Mouse (Mus musculus): Measurements from ENCODE around the gene Grm7. TPM values are rescaled to one million over a fixed set of nuclear protein-coding genes. Genes with fewer than 3 reads are reported as not detected.

Grm7 gene
- polyA plus RNA-seq, 1 experiment from 2014 or later: 0.11 TPM

- H3K27me3 ChIP-seq (ENCODE audit: control insufficient read depth, insufficient read depth, low read depth, low read length): no peaks in the 10 kb centered on the region
- no peak overlapping the region for H3K9ac ChIP-seq (ENCODE audit: low read length)
- no peak for ATAC-seq (ENCODE audit: low read depth)
- WGBS: 80% methylated on average over 3 of the region's 3 CpGs
- H3K27ac ChIP-seq (ENCODE audit: low read length): no peak overlapping the region
- no peak overlapping the region for H3K4me3 ChIP-seq (ENCODE audit: low read length)
- no peaks in the 10 kb centered on the region for H3K9me3 ChIP-seq (ENCODE audit: control insufficient read depth, low read length)
- H3K4me1 ChIP-seq (replicated peaks; ENCODE audit: control insufficient read depth, insufficient read depth, low read length): no peaks in the 10 kb centered on the region
- no peak overlapping the region for H3K4me2 ChIP-seq (ENCODE audit: low read depth, low read length)
- H3K36me3 ChIP-seq (ENCODE audit: control insufficient read depth, insufficient read depth, low read length): no peaks in the 10 kb centered on the region
Observed at GRCm38 (mm10) chr6:111258256-111258655, 612.9 kb downstream of the Grm7 start.

- H3K9me3 ChIP-seq (ENCODE audit: control insufficient read depth, low read length): no peaks in the 10 kb centered on the region
- WGBS: 89% methylated on average over 1 of the region's 1 CpGs
- no peak overlapping the region for H3K9ac ChIP-seq (ENCODE audit: low read length)
- no peak overlapping the region for H3K4me2 ChIP-seq (ENCODE audit: low read depth, low read length)
- no peak overlapping the region for H3K27ac ChIP-seq (ENCODE audit: low read length)
- H3K4me1 ChIP-seq (replicated peaks; ENCODE audit: control insufficient read depth, insufficient read depth, low read length): no peaks in the 10 kb centered on the region
- H3K27me3 ChIP-seq (ENCODE audit: control insufficient read depth, insufficient read depth, low read depth, low read length): no peaks in the 10 kb centered on the region
- no peak overlapping the region for H3K4me3 ChIP-seq (ENCODE audit: low read length)
- no peaks in the 10 kb centered on the region for H3K36me3 ChIP-seq (ENCODE audit: control insufficient read depth, insufficient read depth, low read length)
- no peak for ATAC-seq (ENCODE audit: low read depth)
Observed at GRCm38 (mm10) chr6:111261181-111261580, 615.8 kb downstream of the Grm7 start.

- 23% methylated on average over 4 of the region's 4 CpGs for WGBS
- H3K4me3 ChIP-seq (ENCODE audit: low read length): no peak overlapping the region
- H3K9me3 ChIP-seq (ENCODE audit: control insufficient read depth, low read length): no peaks in the 10 kb centered on the region
- no peaks in the 10 kb centered on the region for H3K27me3 ChIP-seq (ENCODE audit: control insufficient read depth, insufficient read depth, low read depth, low read length)
- no peak overlapping the region for H3K27ac ChIP-seq (ENCODE audit: low read length)
- no peak overlapping the region for H3K4me2 ChIP-seq (ENCODE audit: low read depth, low read length)
- no peak for ATAC-seq (ENCODE audit: low read depth)
- no peak overlapping the region for H3K9ac ChIP-seq (ENCODE audit: low read length)
- no peaks in the 10 kb centered on the region for H3K4me1 ChIP-seq (replicated peaks; ENCODE audit: control insufficient read depth, insufficient read depth, low read length)
- no peaks in the 10 kb centered on the region for H3K36me3 ChIP-seq (ENCODE audit: control insufficient read depth, insufficient read depth, low read length)
Observed at GRCm38 (mm10) chr6:111276657-111277056, 631.3 kb downstream of the Grm7 start.

- H3K27me3 ChIP-seq (ENCODE audit: control insufficient read depth, insufficient read depth, low read depth, low read length): no peaks in the 10 kb centered on the region
- H3K9ac ChIP-seq (ENCODE audit: low read length): no peak overlapping the region
- H3K9me3 ChIP-seq (ENCODE audit: control insufficient read depth, low read length): no peaks in the 10 kb centered on the region
- no peak for ATAC-seq (ENCODE audit: low read depth)
- no peak overlapping the region for H3K4me3 ChIP-seq (ENCODE audit: low read length)
- no peak overlapping the region for H3K27ac ChIP-seq (ENCODE audit: low read length)
- no peaks in the 10 kb centered on the region for H3K4me1 ChIP-seq (replicated peaks; ENCODE audit: control insufficient read depth, insufficient read depth, low read length)
- no peaks in the 10 kb centered on the region for H3K36me3 ChIP-seq (ENCODE audit: control insufficient read depth, insufficient read depth, low read length)
- no peak overlapping the region for H3K4me2 ChIP-seq (ENCODE audit: low read depth, low read length)
Observed at GRCm38 (mm10) chr6:111278516-111278915, 633.1 kb downstream of the Grm7 start.

- no peak overlapping the region for H3K4me3 ChIP-seq (ENCODE audit: low read length)
- H3K9me3 ChIP-seq (ENCODE audit: control insufficient read depth, low read length): no peaks in the 10 kb centered on the region
- H3K36me3 ChIP-seq (ENCODE audit: control insufficient read depth, insufficient read depth, low read length): no peaks in the 10 kb centered on the region
- no peak overlapping the region for H3K27ac ChIP-seq (ENCODE audit: low read length)
- no peak overlapping the region for H3K4me2 ChIP-seq (ENCODE audit: low read depth, low read length)
- no peaks in the 10 kb centered on the region for H3K4me1 ChIP-seq (replicated peaks; ENCODE audit: control insufficient read depth, insufficient read depth, low read length)
- ATAC-seq (ENCODE audit: low read depth): no peak
- WGBS: 61% methylated on average over 5 of the region's 5 CpGs
- H3K27me3 ChIP-seq (ENCODE audit: control insufficient read depth, insufficient read depth, low read depth, low read length): no peaks in the 10 kb centered on the region
- H3K9ac ChIP-seq (ENCODE audit: low read length): no peak overlapping the region
Observed at GRCm38 (mm10) chr6:111293505-111294001, 648.2 kb downstream of the Grm7 start.

- 60% methylated on average over 3 of the region's 3 CpGs for WGBS
- Histone ChIP-seq H3K27me3 (ENCODE audit: control insufficient read depth, insufficient read depth, low read depth, low read length) (no peaks in the 10 kb centered on the region), H3K4me2 (ENCODE audit: low read depth, low read length) (no peak overlapping the region), H3K4me3 (ENCODE audit: low read length) (no peak overlapping the region), H3K36me3 (ENCODE audit: control insufficient read depth, insufficient read depth, low read length) (no peaks in the 10 kb centered on the region), H3K9me3 (ENCODE audit: control insufficient read depth, low read length) (no peaks in the 10 kb centered on the region), H3K9ac (ENCODE audit: low read length) (no peak overlapping the region), H3K27ac (ENCODE audit: low read length) (no peak overlapping the region), H3K4me1 (replicated peaks; ENCODE audit: control insufficient read depth, insufficient read depth, low read length) (no peaks in the 10 kb centered on the region)
- ATAC-seq (ENCODE audit: low read depth): no peak
Observed at GRCm38 (mm10) chr6:111303912-111304555, 658.7 kb downstream of the Grm7 start.

- Histone ChIP-seq H3K9me3 (ENCODE audit: control insufficient read depth, low read length) (no peaks in the 10 kb centered on the region), H3K27ac (ENCODE audit: low read length) (no peak overlapping the region), H3K4me2 (ENCODE audit: low read depth, low read length) (no peak overlapping the region), H3K27me3 (ENCODE audit: control insufficient read depth, insufficient read depth, low read depth, low read length) (no peaks in the 10 kb centered on the region), H3K36me3 (ENCODE audit: control insufficient read depth, insufficient read depth, low read length) (no peaks in the 10 kb centered on the region), H3K4me1 (replicated peaks; ENCODE audit: control insufficient read depth, insufficient read depth, low read length) (no peaks in the 10 kb centered on the region), H3K9ac (ENCODE audit: low read length) (no peak overlapping the region), H3K4me3 (ENCODE audit: low read length) (no peak overlapping the region)
- WGBS: 29% methylated on average over 1 of the region's 1 CpGs
- ATAC-seq (ENCODE audit: low read depth): no peak
Observed at GRCm38 (mm10) chr6:111361681-111362080, 716.3 kb downstream of the Grm7 start.

- no peaks in the 10 kb centered on the region for H3K9me3 ChIP-seq (ENCODE audit: control insufficient read depth, low read length)
- no peak for ATAC-seq (ENCODE audit: low read depth)
- no peak overlapping the region for H3K4me3 ChIP-seq (ENCODE audit: low read length)
- no peak overlapping the region for H3K27ac ChIP-seq (ENCODE audit: low read length)
- no peaks in the 10 kb centered on the region for H3K36me3 ChIP-seq (ENCODE audit: control insufficient read depth, insufficient read depth, low read length)
- H3K27me3 ChIP-seq (ENCODE audit: control insufficient read depth, insufficient read depth, low read depth, low read length): no peaks in the 10 kb centered on the region
- H3K9ac ChIP-seq (ENCODE audit: low read length): no peak overlapping the region
- H3K4me2 ChIP-seq (ENCODE audit: low read depth, low read length): no peak overlapping the region
- 86% methylated on average over 3 of the region's 3 CpGs for WGBS
- no peaks in the 10 kb centered on the region for H3K4me1 ChIP-seq (replicated peaks; ENCODE audit: control insufficient read depth, insufficient read depth, low read length)
Observed at GRCm38 (mm10) chr6:111368111-111368510, 722.7 kb downstream of the Grm7 start.

- no peak overlapping the region for H3K9ac ChIP-seq (ENCODE audit: low read length)
- no peaks in the 10 kb centered on the region for H3K4me1 ChIP-seq (replicated peaks; ENCODE audit: control insufficient read depth, insufficient read depth, low read length)
- no peaks in the 10 kb centered on the region for H3K36me3 ChIP-seq (ENCODE audit: control insufficient read depth, insufficient read depth, low read length)
- H3K9me3 ChIP-seq (ENCODE audit: control insufficient read depth, low read length): no peaks in the 10 kb centered on the region
- H3K27ac ChIP-seq (ENCODE audit: low read length): no peak overlapping the region
- no peak for ATAC-seq (ENCODE audit: low read depth)
- 75% methylated on average over 3 of the region's 3 CpGs for WGBS
- no peaks in the 10 kb centered on the region for H3K27me3 ChIP-seq (ENCODE audit: control insufficient read depth, insufficient read depth, low read depth, low read length)
- no peak overlapping the region for H3K4me2 ChIP-seq (ENCODE audit: low read depth, low read length)
- H3K4me3 ChIP-seq (ENCODE audit: low read length): no peak overlapping the region
Observed at GRCm38 (mm10) chr6:111368551-111368950, 723.2 kb downstream of the Grm7 start.

- Histone ChIP-seq H3K4me1 (replicated peaks; ENCODE audit: control insufficient read depth, insufficient read depth, low read length) (no peaks in the 10 kb centered on the region), H3K4me2 (ENCODE audit: low read depth, low read length) (no peak overlapping the region), H3K27me3 (ENCODE audit: control insufficient read depth, insufficient read depth, low read depth, low read length) (no peaks in the 10 kb centered on the region), H3K9ac (ENCODE audit: low read length) (no peak overlapping the region), H3K9me3 (ENCODE audit: control insufficient read depth, low read length) (no peaks in the 10 kb centered on the region), H3K36me3 (ENCODE audit: control insufficient read depth, insufficient read depth, low read length) (no peaks in the 10 kb centered on the region), H3K4me3 (ENCODE audit: low read length) (no peak overlapping the region), H3K27ac (ENCODE audit: low read length) (no peak overlapping the region)
- no peak for ATAC-seq (ENCODE audit: low read depth)
- 88% methylated on average over 2 of the region's 2 CpGs for WGBS
Observed at GRCm38 (mm10) chr6:111369013-111369412, 723.6 kb downstream of the Grm7 start.
